Mouse (Mus musculus) lung, postnatal 4 days (tissue): Measurements from ENCODE around the gene Sema4d.

ENCODE experiments used
- DNase-seq, 2 experiments: peaks; one replicate each; pipeline ENCODE4 v3.0.0; 2021

The Sema4d gene

DNA sequence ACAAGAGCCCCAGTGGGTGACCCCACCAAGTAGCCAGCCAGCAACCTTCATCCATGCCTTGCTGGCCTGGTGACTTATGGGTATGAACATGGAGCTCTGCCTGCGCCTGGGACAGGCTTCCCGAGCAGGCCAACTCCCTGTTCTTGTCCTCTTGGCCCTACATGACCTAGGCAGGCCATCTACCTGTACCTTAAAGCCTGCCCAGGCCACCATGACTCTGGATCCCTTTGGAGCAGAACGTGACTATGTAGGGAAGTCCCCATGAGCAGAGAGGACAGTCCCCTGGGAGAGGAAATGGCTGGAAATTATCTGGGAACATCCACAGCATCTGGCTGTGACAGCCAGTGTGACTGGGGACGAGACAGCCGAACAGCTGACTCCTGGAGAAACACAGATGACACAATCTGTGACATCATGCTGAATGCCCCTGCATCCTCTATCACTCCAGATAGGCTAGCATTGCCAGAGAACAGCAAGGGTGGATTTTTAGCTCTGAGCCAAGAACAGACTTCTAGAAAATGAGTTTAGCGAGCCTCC, 15.7 kb downstream of the Sema4d start:
- no peak for DNase-seq

DNA sequence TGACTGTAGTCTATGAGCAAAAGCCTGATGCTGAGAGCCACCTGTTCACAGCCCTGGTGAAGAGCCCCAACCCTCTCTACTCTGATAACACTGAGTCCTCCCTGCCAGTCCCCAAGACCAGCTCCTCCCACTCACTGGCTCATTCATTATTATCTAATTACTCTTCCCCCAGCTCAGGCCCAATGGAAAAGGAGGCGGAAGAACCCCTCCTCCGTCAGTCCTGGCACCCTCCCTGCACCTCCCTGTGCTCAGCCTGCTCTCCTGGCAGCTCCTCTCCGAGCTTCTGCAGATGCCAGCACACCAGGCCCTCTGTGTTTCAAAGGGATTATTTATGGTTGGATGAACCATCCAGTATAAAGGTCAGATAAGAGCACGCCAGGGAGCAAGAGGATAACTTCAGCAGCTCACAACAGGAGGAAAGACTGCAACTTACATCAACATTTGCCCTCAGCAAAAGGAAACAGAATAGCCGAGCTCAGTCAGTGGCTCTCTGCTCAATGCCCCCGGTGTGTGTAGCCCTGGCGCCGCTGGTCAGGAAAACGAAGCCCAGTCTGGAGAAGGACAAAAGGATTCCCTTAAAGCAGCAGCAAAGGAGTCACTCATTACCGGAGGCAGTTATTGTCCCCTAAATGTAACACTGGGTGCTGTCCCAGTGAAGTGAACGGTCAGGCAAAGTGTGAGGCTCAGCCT, 16.4 kb downstream of the Sema4d start:
- DNase-seq = peak in 1 of 2 experiments; percentile 63

DNA sequence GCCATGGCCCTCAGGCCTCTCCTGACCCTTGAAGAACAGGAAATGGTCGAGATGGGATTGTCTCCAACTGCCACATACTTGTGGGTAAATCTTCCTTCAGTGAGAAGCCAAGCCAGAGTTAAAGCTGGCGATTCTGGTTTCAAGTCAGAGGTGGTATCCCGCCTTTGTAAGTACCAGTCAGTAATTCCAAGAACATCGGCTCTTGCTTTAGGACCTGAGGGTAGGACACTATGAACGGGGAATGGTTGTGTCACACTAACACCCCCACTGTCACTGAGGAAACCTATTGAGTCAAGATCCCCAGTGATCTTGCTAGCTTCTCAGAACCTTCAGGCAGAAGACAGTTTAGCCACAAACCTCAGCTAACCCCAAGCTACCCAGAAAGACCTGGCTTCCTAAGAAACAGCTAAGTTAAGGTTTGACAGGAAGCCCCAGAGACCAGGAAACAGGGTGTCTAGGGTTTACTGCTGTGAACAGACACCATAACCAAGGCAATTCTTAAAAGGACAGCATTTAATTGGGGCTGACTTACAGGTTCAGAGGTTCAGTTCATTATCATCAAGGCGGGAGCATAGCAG, 17.3 kb downstream of the Sema4d start:
- no peak for DNase-seq

DNA sequence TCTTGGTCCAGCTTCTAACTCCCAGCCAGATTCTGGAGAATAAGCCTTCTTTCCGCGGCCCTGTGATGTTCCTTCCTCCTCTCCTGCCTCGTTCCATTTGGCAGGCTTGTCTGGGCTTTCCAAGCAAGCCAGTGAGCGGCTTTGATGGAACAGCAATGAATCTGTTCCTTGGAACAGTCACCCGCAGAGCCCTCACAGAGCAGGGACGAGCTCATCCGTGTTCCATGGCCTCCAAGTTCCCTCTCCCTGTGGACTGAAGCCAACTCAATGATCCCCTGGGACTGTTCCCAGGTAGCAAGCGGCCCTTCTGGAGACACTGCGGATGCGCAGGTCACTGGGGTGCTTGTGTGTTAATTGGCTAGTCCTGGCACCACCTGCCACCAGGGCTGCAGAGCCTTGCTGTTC, 21.7 kb downstream of the Sema4d start:
- DNase-seq = no peak

DNA sequence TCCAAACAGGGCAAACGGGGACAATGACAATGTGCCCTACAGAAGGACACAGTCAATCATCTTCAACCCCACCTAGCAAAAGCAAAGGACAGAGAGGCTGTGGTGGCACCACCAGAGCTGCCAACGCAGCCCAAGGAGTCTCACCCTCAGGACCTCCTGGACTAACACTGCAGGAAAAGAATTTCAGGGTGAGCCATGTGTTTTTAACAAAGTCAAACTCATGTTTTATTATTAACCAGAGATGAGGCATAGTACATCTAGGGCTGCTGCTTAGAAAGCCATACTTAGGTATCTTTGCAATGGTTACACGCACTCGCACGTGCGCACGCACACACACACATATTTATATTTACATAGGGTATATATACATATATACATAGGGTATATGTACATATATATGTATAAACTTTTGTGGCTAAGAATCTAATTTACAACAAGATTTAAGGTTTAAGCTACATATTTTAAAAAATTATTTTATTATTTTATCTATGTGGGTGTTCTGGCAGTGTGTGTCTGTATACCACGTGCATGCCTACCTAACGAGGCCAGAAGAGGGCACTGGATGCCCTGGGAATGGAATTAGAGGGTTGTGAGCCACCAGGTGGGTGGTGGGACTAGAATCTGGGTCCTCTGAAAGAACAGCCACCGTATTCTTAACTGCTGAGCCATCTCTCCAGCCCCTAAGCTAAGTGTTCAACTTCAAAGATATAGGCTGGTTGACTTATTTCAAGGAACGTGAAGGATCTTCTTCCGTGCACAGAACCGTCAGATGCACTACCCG, 22.7 kb downstream of the Sema4d start:
- no peak for DNase-seq

DNA sequence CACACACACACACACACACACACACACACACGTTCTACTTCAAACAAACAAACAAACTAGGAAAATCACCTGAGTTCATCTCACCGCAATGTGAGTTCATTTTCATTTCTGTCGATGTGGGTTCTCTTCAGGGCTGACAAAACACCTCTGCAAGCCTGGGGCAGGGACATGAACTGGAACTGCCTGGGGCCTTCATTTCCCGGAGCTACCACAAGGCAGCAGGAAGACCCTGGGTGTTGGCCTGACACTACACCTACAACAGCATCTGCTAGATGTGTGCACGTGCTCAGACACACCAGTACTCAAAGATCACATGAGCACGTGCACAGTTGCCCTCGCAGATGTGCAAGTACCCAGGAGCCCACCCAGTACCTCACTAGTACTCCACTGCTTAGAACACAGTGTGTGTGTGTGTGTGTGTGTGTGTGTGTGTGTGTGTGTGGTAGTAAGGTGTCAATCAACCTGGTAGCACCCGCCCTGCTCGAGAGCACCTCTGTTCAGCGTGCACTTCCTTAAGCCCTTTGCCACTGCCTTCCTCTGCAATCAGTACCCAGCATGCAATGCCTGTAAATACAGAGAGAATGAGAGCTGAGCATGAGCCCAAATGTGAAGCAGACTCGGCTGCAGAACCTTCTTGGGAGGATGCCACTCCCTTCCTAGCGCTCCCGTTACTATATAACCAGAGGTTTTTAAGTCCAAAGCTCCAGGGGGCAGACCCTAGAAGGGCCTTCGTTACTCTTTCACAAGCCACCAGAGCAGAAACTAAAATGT, 25.4 kb downstream of the Sema4d start:
- no peak for DNase-seq

DNA sequence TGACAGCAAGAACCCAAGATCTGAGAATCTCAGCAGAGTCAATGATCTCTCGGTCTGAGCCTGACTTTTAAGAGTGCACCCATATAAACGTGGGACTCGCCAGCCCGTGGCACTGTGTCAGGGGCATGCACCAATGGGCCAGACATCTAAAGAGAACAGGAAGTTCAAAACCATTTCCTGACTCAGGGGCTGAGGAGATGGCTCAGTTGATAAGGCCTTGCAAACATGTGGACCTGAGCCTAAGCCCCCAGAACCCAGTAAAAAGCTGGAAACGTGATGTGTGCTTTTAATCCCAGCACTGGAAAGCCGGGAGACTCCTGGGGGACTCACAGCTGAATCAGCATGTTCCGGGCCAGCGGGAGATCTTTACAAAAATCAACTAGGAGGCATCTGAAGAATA, 26.0 kb downstream of the Sema4d start:
- no peak for DNase-seq

DNA sequence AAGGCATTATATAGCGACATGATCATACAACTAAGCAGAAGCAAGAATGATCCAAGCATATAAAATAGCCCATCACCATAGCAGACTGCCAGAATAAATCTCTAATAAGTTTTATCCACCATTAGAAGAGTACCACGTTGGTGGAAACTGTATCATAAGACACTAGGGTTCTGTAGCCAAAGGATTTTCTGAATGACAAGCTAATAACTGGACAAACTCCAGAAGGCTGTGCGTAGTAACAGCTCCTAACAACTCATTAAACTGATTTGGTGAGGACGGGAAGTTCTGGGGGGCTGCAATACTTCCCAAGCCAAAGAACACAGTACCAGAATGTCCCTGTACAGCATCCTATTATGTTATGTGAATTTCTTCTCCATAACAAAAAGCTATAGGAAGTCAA, 26.8 kb downstream of the Sema4d start:
- DNase-seq = no peak

DNA sequence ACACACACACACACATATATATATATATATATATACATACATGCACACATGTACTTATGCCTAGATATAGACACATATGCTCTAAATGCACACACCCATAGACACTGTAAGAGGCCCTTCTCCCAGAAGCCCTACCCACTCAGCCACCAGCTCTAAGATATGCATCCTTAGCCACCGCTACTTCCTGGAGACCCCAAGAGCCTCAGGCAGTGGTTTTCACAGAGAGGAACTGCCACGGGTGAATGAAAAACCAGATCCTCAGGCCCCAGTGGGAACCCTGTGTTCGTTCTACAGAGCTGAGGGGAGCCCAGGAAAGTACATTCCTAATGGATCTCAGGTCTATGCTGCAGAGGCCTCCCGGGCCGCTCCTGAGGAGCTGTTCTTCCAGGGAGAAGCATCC, 28.2 kb downstream of the Sema4d start:
- DNase-seq = no peak

DNA sequence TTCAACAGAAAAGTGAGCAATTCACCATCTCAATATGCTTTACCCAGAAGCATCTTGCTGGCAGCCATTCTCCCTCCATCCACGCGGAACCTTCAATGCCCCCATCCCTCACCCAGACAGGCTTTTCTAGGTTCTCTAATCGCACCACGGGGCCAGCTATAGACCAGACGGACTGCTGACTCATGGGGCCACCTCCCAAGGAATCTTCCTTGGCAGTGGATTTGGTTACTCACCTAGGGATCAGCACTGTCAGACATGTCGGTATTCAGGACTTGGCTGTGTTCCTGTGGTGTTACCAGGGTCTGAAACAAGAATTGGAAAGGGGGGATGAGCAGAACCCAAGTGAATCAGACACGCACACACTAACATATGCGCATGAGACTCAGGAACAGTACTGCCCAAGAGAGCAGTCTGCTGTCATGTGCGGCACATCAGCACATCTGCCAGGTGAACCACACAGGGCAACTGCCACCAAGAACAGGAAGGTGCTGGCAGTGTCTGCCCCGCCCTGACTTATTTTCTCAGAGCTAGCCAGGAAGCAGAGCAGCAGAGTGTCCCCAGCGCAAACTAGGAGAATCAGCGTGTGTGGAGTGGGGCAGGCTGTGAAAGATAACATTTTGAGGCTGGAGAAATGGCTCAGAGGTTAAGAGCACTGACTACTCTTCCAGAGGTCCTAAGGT, 30.4 kb downstream of the Sema4d start:
- DNase-seq = no peak

DNA sequence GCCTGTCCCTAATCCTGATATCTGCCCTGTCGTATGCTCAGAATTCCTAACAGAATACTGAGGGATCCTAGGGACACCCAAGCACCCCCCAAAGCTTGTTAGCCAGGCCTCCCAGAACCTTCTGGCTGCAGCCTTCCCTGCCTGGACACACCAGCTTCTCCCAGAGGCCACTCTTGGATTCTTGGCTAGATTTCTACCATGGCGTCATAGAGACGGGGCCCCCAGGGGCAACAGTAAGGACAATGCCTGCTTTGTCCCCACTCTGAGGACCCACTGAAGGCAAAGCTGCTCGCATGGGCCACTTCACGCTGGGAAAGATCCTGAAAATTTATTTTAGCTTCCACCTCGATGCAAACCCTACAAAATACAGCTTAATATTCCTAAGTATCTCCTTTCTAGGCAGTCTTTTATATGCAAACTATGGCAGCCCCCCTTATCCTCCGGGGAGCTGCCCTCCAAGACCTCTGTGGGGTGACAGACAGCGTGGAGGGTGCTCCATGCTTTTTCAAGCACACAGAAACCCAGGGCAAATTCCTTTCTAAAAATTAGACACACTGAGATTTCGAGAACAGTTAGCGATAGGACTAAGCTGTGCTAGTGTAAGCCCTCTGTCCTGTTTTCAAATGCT, 32.2 kb downstream of the Sema4d start:
- DNase-seq = no peak

DNA sequence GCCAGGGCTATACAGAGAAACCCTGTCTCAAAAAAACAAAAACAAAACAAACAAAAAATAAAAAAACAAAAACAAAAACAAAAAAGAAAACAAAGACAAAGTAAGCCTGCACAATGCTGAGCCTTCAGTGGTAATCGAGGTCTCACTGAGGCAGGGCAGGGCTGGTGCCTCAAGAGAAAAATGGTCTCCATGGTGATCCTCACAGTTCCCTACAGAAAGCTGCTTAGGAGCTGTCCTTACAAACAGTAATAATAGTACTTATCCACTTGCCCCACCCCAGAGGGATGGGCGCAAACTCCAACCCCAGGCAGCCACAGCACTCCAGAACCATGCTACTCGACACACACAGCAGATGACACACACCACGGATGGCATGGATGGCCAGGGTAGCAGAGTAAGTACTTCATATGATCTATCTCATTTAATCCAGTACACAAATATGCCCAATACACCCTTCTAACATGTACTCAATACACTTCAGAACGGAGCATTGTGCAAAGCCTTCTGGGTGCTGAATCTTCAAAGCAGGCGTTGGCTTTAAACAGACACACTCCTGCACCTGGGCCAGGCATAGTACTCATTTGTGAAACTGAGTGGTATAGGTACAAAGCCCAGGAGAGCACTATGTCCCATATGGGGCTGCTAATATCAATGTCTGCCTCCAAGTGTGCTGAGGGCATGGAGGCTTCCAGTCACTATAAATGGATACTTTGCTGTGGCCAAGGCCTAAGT, 34.1 kb downstream of the Sema4d start:
- DNase-seq = no peak

DNA sequence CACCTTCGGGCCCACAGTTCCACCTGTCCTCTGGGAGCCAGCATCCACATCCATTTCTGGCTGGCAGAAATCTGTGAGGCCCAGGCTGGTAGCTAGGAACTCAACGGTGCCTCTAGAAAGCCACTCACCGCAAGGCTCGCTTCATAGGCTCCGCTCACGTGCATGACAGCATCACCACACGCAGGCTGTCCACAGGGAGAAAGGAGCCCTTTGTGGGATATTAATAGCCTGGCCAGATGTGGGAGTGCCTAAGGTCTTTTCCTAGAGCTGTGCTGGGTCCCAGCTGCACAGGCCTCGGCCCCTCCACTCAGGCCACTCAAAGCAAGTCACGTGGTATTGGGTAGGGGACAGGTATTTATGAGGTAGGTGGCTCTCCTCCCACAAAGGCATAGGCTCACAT, 35.1 kb downstream of the Sema4d start:
- DNase-seq = no peak

DNA sequence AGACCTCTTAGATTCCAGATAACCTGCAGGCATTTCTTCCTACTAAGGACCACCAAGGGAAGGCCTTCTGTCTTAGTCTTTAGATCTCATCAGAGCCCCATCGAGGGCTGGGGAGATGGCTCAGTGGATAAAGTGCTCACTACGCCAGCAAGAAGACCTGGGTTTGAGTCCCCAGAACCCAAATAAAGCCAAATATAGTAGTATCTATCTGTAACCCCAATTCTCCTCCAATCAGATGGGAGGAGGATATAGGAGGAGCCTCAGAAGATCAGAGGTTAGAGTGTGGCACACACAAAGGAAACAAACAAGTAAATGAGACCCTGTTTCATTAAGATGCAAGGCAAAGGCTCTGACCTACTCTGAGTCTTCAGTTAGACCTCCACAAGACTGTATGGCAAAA, 36.4 kb downstream of the Sema4d start:
- DNase-seq = no peak

DNA sequence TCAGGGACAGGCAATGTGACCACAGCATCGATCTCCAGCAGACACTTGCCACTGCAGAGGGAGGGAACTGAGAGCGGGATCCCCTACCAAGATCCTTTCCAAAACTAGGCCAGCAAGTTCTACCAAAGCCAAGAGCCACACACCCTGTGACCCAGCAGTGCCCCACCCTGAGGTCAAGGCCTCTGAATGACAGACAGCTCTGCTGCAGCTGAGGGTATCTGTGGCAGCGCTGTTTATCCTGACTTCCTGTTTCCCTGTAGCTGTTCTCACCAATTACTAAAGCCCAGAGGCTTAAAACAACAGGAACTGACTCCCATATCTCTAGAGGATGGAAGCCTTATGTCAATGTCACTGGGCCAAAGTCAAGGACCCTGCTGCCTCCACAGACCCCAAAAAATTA, 37.0 kb downstream of the Sema4d start:
- DNase-seq = peak; percentile 61 to 70

DNA sequence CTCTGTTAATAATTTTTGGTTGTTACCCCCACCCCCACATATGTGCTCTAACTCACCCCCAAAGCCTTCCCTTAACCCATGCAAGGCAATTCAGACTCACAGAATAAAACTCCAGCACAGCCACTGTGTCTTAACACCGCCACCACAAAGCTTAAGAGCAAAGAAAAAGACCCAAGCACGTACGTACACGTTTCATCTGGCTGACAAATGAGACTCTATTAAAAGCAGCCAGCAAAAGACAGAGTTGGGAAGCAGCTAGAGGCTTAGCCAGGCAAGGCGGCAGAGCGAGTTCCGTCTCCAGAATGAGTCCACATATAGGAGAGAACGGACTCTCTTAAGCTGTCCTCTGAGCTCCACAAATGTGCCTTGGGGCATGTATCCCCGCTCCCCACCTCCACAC, 37.5 kb downstream of the Sema4d start:
- DNase-seq = no peak

DNA sequence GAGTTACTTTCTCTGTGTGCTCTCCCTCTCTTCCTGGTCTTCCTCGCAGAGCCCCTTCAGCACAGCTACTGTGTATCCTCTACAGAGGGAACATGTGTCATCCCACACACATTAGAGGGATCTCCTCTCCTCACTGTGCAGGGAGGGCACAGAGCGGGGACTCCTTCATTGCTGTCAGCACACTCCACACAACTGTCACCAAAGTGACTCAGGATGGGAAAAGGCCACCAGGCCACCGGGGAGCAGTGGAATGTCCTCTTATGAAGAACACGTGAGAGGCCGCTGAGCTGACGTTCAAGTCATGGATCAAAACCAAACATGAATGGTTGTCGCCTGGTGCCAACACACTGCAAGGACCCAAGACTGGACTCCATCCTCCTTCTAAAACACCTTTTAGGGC, 38.0 kb downstream of the Sema4d start:
- DNase-seq = no peak

DNA sequence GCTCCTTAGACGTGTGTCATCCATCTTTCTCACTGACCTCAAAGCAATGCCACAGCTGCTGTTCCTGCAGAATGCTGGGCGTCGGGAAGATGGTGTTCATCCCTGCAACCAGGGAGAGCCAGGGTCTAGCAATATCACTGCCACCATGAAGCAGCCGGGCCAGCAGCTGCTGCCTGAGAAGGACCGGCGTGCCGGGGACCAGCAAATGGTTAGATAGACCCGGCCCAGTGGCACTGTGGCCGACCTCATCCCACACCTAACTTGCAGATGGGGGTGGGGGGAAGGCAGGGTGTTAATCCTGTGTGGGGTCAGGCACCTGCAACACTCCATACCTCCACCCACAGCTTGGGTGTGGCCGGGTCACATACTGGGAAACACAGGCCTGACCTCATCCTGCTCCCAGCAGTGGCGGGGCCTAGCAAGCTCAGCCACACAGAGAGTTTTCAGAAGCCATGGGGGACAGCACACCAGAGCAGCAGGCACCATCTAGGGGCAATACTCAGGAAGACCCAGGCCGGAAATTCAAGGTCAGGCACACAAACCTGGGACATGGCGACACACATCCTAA, 38.9 kb downstream of the Sema4d start:
- DNase-seq = no peak

DNA sequence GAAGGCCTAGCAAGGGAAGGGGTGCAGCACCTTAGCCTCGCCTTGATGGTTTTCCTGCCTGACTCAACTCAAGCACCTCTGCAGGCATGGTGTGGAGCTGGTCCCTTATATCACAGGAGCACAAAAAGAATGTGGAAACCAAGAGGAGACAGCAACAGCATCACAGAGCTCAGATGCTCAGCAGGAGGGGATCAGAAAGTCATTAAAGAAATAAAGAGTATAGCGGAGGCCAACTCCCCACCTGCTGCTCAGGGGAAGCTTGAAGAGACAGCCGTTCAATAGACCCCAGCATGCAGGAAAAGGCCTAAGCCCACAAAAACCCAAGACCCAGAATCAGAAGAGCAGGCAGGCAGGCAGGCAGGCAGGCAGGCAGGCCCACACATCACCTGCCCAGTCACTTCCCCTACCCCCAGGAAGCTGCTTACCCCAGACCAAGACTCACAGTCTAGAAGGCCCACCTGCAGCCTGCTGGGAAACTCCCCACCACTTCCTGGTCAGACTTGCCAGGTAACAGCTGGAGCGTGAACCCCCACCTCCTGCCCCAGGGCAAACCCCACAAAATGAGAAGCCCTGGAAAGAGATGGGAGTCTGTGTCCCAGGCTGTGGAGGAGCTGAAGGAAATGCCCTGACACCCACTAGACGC, 39.6 kb downstream of the Sema4d start:
- no peak for DNase-seq

DNA sequence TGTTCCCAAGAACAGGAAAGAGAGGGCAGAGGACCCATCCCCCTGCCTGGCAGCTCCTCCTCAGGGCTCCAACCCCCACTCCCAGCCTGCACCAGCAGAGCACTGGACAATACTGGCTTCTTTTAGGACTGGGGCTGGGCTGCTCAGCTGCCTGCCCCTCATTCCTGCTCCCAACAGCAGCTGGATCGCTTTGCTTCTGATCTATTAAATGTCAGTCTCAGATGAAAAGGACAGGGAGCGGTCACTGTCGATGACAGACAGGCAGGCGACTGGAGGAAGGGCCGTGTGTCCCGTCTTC, 40.4 kb downstream of the Sema4d start:
- DNase-seq = no peak
